Mouse (Mus musculus) small intestine, adult 2 months (tissue): Measurements from ENCODE around the gene Ttc9. TPM values are rescaled to one million over a fixed set of nuclear protein-coding genes. Genes with fewer than 3 reads are reported as not detected.

Experiments
- H3K27ac ChIP-seq: fragments of 200-500 bp; 2 replicates; pipeline ENCODE4 v1.5.1; 2012; ENCODE audit warnings: low read depth, low read length, control low read depth, inconsistent platforms; ENCODE audit not compliant: insufficient read depth
- H3K27me3 ChIP-seq: fragments of 200-500 bp; 2 replicates; pipeline ENCODE4 v1.6.1; 2012; ENCODE audit warnings: mild to moderate bottlenecking, moderate library complexity, low read length, inconsistent platforms; ENCODE audit not compliant: control insufficient read depth, insufficient read depth
- H3K36me3 ChIP-seq: fragments of 200-500 bp; 2 replicates; pipeline ENCODE4 v1.6.1; 2012; ENCODE audit warnings: mild to moderate bottlenecking, low read length, control low read depth, inconsistent platforms; ENCODE audit not compliant: control insufficient read depth, insufficient read depth
- H3K4me1 ChIP-seq: fragments of 200-500 bp; 2 replicates; pipeline ENCODE4 v1.6.1; 2012; ENCODE audit warnings: low read length, inconsistent platforms, mixed read lengths; ENCODE audit not compliant: control insufficient read depth, insufficient read depth, insufficient read length
- H3K4me3 ChIP-seq: fragments of 200-500 bp; 2 replicates; pipeline ENCODE4 v1.5.1; 2012; ENCODE audit warnings: low read depth, mild to moderate bottlenecking, control low read depth, inconsistent platforms, low read length, moderate library complexity
- CTCF ChIP-seq: fragments of 200-500 bp; IDR thresholded peaks from 2 replicates; pipeline ENCODE4 v1.5.1; 2012; ENCODE audit warnings: low read depth, mild to moderate bottlenecking, control low read depth, inconsistent platforms, low read length, moderate library complexity, mixed read lengths; ENCODE audit not compliant: insufficient replicate concordance, insufficient read length; ENCODE audit errors: extremely low read depth
- POLR2A ChIP-seq: fragments of 200-500 bp; IDR thresholded peaks from 2 replicates; pipeline ENCODE4 v1.6.1; 2012; ENCODE audit warnings: low read depth, mild to moderate bottlenecking, control low read depth, inconsistent platforms, low read length, moderate library complexity
- WGBS: fragments of 180-500 bp; shearing (Covaris S2); methylation state at CpG from one replicate; pipeline ENCODE4 v1.1.7; 2018; 5-methylcytosine and 5-hydroxymethylcytosine counted together
- polyA plus RNA-seq: library from polyadenylated mRNA; depleted of rRNA; stranded (reverse); fragments of >200 nt; gene quantifications from 2 replicates; pipeline ENCODE4 v1.2.3, GENCODE M21; 2012; rRNA removed

Ttc9 gene
- polyA plus RNA-seq, result 0.20 and 0.60 TPM in 2 replicates

DNA sequence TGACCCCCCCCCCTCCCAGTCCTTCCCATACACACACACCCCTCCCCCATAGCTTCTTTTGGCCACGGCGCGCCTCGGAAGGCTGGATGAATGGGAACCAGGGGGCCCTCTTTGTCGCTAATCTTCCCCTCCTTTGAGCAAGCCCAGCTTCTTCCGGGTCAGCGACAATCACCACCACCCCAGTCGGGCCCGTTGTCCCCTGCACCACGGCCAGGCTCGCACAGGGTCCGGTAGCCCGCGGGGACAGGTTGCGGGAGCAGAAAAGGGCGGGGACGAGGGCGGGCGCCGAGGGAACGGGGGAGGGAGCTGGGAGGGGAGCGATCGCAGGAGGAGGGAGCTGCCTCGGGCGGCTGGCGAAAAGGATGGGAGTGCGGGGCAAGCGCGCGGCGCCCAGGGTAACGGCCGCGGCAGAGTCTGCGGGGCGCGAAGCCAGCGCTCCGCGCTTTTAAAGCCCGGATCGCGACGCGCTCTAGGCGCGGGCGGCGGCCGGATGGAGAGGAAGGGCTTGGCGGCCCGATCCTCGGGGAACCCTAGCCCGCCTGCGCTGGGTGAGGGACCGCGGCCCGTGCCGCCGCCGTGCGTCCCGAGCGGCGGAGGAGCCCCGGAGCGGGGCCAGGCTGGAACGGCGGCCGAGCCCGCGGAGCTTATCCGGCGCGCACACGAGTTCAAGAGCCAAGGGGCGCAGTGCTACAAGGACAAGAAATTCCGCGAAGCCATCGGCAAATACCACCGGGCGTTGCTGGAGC lies at the start of gene Ttc9:
Gene Ttc9, plus strand, starts transcription at position 335 of the 746 bp plus-strand sequence.
- Histone ChIP-seq H3K27me3 (peaks cover 26% of the 10 kb centered on the region), H3K4me3 (peak within 1 kb of the TSS; percentile 62), H3K36me3 (no peaks in the 10 kb centered on the region), H3K27ac (no peak within 1 kb of the TSS), H3K4me1 (peaks cover 5% of the 10 kb centered on the region)
- WGBS, result under 1% methylated on average over 82 of the region's 82 CpGs
- TF ChIP-seq CTCF (no peak), POLR2A (no peak)

DNA sequence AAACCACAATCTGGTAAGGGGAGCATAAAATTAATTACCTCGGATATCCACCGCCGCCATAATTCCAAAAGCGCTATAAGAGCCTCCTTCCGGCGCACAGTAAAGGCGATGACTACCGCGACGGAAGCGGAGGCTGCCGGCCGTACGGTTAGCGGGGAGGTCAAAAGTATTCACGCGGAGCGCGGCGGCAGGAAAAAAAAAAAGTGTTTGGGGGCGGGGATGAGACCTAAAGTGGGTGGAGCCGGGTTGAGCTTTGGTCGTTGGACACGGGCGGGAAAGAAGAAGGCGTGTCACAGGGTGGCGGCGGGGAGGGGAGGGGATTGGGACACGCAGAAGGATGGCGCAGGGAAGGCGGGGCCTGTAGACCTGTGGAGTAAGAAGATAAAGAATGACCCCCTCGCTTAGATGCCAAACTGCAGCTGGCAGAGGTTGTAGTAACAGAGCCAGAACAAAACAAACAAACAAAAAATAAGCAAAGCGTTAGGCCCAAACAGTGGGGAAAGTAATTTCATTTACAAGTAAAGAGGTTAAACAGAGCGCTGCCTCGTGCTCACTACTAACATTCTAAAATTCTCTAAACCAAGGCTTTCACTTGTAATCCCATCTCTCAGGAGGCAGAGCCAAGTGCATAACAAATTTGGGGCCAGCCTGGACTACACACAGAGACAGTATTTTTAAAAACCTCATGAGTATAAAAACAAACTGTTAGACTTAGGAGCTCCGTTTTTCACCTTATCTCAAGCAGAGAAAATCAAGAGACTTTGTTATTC lies 36.0 kb upstream of the Ttc9 start, which contains the start of gene Med6:
Gene Med6, minus strand, starts transcription at position 107 of the 770 bp plus-strand sequence.
- Histone ChIP-seq H3K27ac (peak within 1 kb of the TSS; percentile 17; the same call in 1 of the 2 replicates), H3K36me3 (peaks cover 8% of the 10 kb centered on the region), H3K4me1 (no peaks in the 10 kb centered on the region), H3K4me3 (peak within 1 kb of the TSS; percentile 67), H3K27me3 (no peaks in the 10 kb centered on the region)
- 1% methylated on average over 36 of the region's 36 CpGs for whole genome bisulfite sequencing
- TF ChIP-seq CTCF, result no peak
- TF ChIP-seq POLR2A, result no peak

DNA sequence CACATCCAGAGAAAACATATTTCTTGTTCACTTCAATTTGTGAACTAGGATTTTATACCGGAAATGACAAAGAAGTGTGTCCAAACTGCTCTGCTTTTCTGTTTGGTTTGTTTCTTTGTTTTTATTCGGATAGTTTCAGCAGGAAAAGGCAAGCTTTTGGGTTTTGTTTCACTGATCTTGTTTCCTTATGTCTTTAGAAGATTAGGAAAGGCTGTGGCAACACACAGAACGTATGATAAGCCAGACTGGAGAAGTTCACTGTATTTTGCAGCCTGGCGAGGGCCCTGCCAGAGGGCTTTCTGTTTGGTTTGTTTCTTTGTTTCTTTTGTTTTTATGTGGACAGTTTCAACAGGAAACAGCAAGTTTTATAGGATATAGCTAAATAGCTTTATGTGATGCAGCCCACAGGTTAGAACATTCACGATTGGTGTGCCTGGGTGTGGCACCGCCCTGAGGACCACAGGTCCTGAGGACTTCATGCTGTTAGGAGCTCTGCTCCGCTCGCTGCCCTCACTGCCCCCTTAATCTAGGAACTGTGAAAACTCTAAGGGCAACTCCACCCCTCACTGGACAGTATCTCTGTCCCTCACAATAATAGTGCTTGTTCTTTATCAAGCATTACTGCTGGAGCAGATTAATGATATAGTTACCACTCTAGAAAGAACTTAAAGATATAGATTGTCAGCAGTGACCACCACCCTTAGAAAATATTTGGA lies 34.3 kb upstream of the Ttc9 start:
- 71% methylated on average over 8 of the region's 8 CpGs for WGBS
- Histone ChIP-seq H3K27me3 (no peaks in the 10 kb centered on the region), H3K27ac (no peak overlapping the region), H3K36me3 (no peaks in the 10 kb centered on the region), H3K4me3 (no peak overlapping the region), H3K4me1 (no peaks in the 10 kb centered on the region)
- TF ChIP-seq CTCF (no peak), POLR2A (no peak)

DNA sequence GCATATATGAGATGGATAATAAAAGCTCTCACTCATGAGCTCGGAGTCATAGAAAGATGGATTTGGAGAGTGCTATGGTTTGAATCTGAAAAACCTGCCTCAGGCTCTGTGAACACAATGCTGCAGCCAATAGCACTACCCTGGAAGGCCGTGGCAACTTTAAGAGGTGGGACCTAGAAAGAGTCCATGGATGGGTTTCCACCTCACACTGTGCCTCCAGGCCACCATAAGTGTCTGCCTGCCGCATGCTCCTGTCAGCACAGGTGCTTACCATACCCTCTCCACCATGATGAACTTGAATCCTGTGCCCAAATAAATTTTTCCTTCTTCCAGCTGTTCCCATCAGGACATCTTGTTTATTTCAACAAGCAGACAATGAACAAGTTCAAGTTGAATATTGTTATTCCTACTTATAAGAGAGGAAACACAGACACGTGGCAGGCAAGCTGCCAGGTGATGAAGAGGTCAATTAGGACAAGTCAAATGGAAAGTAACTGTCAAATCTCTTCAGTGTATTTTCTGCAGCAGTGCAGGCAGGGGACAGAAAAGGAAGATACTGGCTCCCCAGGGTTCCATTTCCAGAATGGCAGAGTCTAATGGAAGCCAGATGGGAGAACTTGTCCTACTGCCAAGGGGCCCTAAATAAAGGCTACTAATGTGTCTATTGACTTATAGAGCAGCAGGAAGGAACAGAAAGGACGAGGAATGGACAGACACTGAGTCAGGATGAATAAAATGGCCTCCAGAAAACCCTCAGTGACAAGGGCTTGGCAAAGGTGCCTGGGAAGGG lies 25.9 kb upstream of the Ttc9 start:
- Histone ChIP-seq H3K4me3 (no peak overlapping the region), H3K27me3 (no peaks in the 10 kb centered on the region; the same call in 1 of the 2 replicates), H3K27ac (no peak overlapping the region), H3K36me3 (no peaks in the 10 kb centered on the region), H3K4me1 (no peaks in the 10 kb centered on the region)
- 50% methylated on average over 5 of the region's 5 CpGs for WGBS
- no peak for TF ChIP-seq POLR2A
- TF ChIP-seq CTCF, result no peak

DNA sequence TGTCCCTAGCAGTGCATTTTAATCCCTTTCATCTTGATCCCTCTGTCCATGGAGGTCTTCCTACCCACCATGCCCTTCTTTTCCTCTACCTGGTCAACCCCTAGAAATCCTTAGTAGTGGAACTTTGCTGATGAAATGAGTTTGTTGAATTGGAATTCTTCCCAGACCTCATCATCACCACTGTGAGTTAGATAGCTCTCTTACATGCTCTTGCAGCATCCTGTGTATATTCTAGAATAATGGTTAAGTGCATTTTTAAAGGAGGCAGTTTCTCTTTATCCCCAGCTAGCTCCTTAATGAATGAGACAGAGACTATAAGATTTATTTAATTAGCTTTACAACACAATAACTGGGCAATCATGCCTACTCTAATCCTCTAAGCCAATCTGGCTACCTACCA lies 21.6 kb upstream of the Ttc9 start:
- Histone ChIP-seq H3K27ac (no peak overlapping the region), H3K36me3 (no peaks in the 10 kb centered on the region)
- no peak for TF ChIP-seq CTCF
- TF ChIP-seq POLR2A, result no peak

DNA sequence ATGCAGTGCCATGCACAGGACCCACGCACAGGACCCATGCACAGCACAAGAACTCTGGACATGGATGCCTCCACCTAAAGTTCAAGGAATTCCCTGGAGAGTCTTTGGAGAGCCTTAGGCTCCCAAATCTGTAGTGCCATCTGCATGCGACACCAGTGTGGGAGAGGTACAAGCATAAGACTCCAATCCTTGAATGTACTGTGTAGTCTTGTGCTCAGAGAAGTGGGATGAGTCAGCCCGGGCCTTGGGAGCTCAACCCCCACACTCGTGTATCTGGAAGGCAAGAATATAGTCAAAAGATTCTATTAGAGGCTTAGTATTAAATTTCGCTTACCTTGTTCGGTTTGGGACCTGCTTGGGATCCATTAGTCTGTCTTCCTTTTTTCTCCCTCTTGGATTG lies 15.2 kb upstream of the Ttc9 start:
- H3K27me3 ChIP-seq, result 0 out of 2 replicates have a peak, but pooled peaks cover 4% of the 10 kb centered on the region
- 79% methylated on average over 6 of the region's 6 CpGs for WGBS

More for the DNA sequence above, 21.6 kb upstream of the Ttc9 start:
- Histone ChIP-seq H3K27me3 (no peaks in the 10 kb centered on the region; the same call in 1 of the 2 replicates), H3K4me1 (no peaks in the 10 kb centered on the region), H3K4me3 (no peak overlapping the region)

More for the DNA sequence above, 15.2 kb upstream of the Ttc9 start:
- Histone ChIP-seq H3K36me3 (no peaks in the 10 kb centered on the region), H3K4me1 (no peaks in the 10 kb centered on the region), H3K27ac (no peak overlapping the region), H3K4me3 (no peak overlapping the region)
- TF ChIP-seq CTCF (no peak), POLR2A (no peak)
